Mouse (Mus musculus): ENCODE measurements at regions not wholly inside any gene's neighbourhood (a gene's known extent, or its start where the extent isn't known, plus 50 kb on each side); places are given as distances from the start of the nearest gene placed in this dataset.
A peak's percentile ranks its signal among the peaks of the same experiment; 100 is the strongest.

GRCm38 (mm10) chr8:26468441-26468840, 349.1 kb downstream of the Gm45692 start:
- no peaks in the 10 kb centered on the region for H3K27me3 ChIP-seq (ENCODE audit: insufficient read depth, low read length)
- H3K4me3 ChIP-seq (ENCODE audit: low read depth, low read length) = no peak overlapping the region
- no peak for ATAC-seq (ENCODE audit: low FRiP score)
- H3K4me2 ChIP-seq (ENCODE audit: low read depth, low read length, poor library complexity, severe bottlenecking) = no peak overlapping the region
- H3K9me3 ChIP-seq (ENCODE audit: low read length) = no peaks in the 10 kb centered on the region
- H3K4me1 ChIP-seq (ENCODE audit: insufficient read depth, low read length) = 0 out of 2 replicates have a peak, but pooled peaks cover 5% of the 10 kb centered on the region
- no peak for TF ChIP-seq CTCF (IDR thresholded peaks at IDR 0.05)
- 71% methylated on average over 2 of the region's 2 CpGs for whole genome bisulfite sequencing
- no peak overlapping the region for H3K27ac ChIP-seq (ENCODE audit: low read depth, low read length)
- no peak for DNase-seq (ENCODE audit: low spot score)
- H3K9ac ChIP-seq (replicated peaks; ENCODE audit: low read length, poor library complexity, severe bottlenecking) = no peak overlapping the region
- H3K36me3 ChIP-seq (ENCODE audit: insufficient read depth, low read length) = no peaks in the 10 kb centered on the region

- ATAC-seq (ENCODE audit: low FRiP score) (no peak), DNase-seq (ENCODE audit: low spot score) (peak; percentile 2)
- Histone ChIP-seq H3K27ac (ENCODE audit: low read depth, low read length) (no peak overlapping the region), H3K4me3 (ENCODE audit: low read depth, low read length) (no peak overlapping the region), H3K4me2 (ENCODE audit: low read depth, low read length, poor library complexity, severe bottlenecking) (no peak overlapping the region), H3K9ac (replicated peaks; ENCODE audit: low read length, poor library complexity, severe bottlenecking) (no peak overlapping the region), H3K27me3 (ENCODE audit: insufficient read depth, low read length) (no peaks in the 10 kb centered on the region), H3K4me1 (ENCODE audit: insufficient read depth, low read length) (0 out of 2 replicates have a peak, but pooled peaks cover 5% of the 10 kb centered on the region), H3K36me3 (ENCODE audit: insufficient read depth, low read length) (no peaks in the 10 kb centered on the region), H3K9me3 (ENCODE audit: low read length) (no peaks in the 10 kb centered on the region)
- TF ChIP-seq CTCF (IDR thresholded peaks at IDR 0.05) = no peak
- 40% methylated on average over 6 of the region's 6 CpGs for WGBS
These were observed 350.4 kb downstream of the Gm45692 start for GRCm38 (mm10) chr8:26469705-26470104.

GRCm38 (mm10) chr8:26471811-26472550, 352.6 kb downstream of the Gm45692 start:
- Histone ChIP-seq H3K4me3 (ENCODE audit: low read depth, low read length) (no peak overlapping the region), H3K9me3 (ENCODE audit: low read length) (no peaks in the 10 kb centered on the region), H3K27ac (ENCODE audit: low read depth, low read length) (no peak overlapping the region), H3K27me3 (ENCODE audit: insufficient read depth, low read length) (no peaks in the 10 kb centered on the region), H3K36me3 (ENCODE audit: insufficient read depth, low read length) (no peaks in the 10 kb centered on the region), H3K4me1 (ENCODE audit: insufficient read depth, low read length) (0 out of 2 replicates have a peak, but pooled peaks cover 5% of the 10 kb centered on the region), H3K9ac (replicated peaks; ENCODE audit: low read length, poor library complexity, severe bottlenecking) (no peak overlapping the region), H3K4me2 (ENCODE audit: low read depth, low read length, poor library complexity, severe bottlenecking) (no peak overlapping the region)
- ATAC-seq (ENCODE audit: low FRiP score) (no peak), DNase-seq (ENCODE audit: low spot score) (peak; percentile 31)
- TF ChIP-seq CTCF (IDR thresholded peaks at IDR 0.05) = no peak
- WGBS = 21% methylated on average over 12 of the region's 12 CpGs

GRCm38 (mm10) chr8:26484749-26485148, 365.4 kb downstream of the Gm45692 start:
- WGBS = 96% methylated on average over 5 of the region's 5 CpGs
- H3K36me3 ChIP-seq (ENCODE audit: insufficient read depth, low read length) = no peaks in the 10 kb centered on the region

GRCm38 (mm10) chr8:26487866-26488265, 368.5 kb downstream of the Gm45692 start:
- no peaks in the 10 kb centered on the region for H3K4me1 ChIP-seq (ENCODE audit: insufficient read depth, low read length)
- WGBS = 92% methylated on average over 7 of the region's 7 CpGs
- H3K9ac ChIP-seq (replicated peaks; ENCODE audit: low read length, poor library complexity, severe bottlenecking) = no peak overlapping the region
- no peak overlapping the region for H3K27ac ChIP-seq (ENCODE audit: low read depth, low read length)
- no peak overlapping the region for H3K4me3 ChIP-seq (ENCODE audit: low read depth, low read length)
- DNase-seq (ENCODE audit: low spot score) = no peak
- H3K4me2 ChIP-seq (ENCODE audit: low read depth, low read length, poor library complexity, severe bottlenecking) = no peak overlapping the region
- no peaks in the 10 kb centered on the region for H3K9me3 ChIP-seq (ENCODE audit: low read length)
- ATAC-seq (ENCODE audit: low FRiP score) = no peak
- TF ChIP-seq CTCF (IDR thresholded peaks at IDR 0.05) = no peak
- H3K27me3 ChIP-seq (ENCODE audit: insufficient read depth, low read length) = no peaks in the 10 kb centered on the region
- H3K36me3 ChIP-seq (ENCODE audit: insufficient read depth, low read length) = no peaks in the 10 kb centered on the region

More at GRCm38 (mm10) chr8:26484749-26485148, 365.4 kb downstream of the Gm45692 start:
- Histone ChIP-seq H3K4me2 (ENCODE audit: low read depth, low read length, poor library complexity, severe bottlenecking) (no peak overlapping the region), H3K27me3 (ENCODE audit: insufficient read depth, low read length) (no peaks in the 10 kb centered on the region), H3K9ac (replicated peaks; ENCODE audit: low read length, poor library complexity, severe bottlenecking) (no peak overlapping the region), H3K4me3 (ENCODE audit: low read depth, low read length) (no peak overlapping the region), H3K4me1 (ENCODE audit: insufficient read depth, low read length) (no peaks in the 10 kb centered on the region), H3K27ac (ENCODE audit: low read depth, low read length) (no peak overlapping the region), H3K9me3 (ENCODE audit: low read length) (no peaks in the 10 kb centered on the region)
- DNase-seq (ENCODE audit: low spot score) (no peak), ATAC-seq (ENCODE audit: low FRiP score) (no peak)
- TF ChIP-seq CTCF (IDR thresholded peaks at IDR 0.05) = no peak

GRCm38 (mm10) chr8:26488590-26488989, 369.3 kb downstream of the Gm45692 start:
- TF ChIP-seq CTCF (IDR thresholded peaks at IDR 0.05) = no peak
- peak; percentile 10 for DNase-seq (ENCODE audit: low spot score)
- 52% methylated on average over 8 of the region's 8 CpGs for WGBS

More at GRCm38 (mm10) chr8:26488590-26488989, 369.3 kb downstream of the Gm45692 start:
- no peak for ATAC-seq (ENCODE audit: low FRiP score)
- Histone ChIP-seq H3K4me2 (ENCODE audit: low read depth, low read length, poor library complexity, severe bottlenecking) (no peak overlapping the region), H3K4me1 (ENCODE audit: insufficient read depth, low read length) (no peaks in the 10 kb centered on the region), H3K9ac (replicated peaks; ENCODE audit: low read length, poor library complexity, severe bottlenecking) (no peak overlapping the region), H3K9me3 (ENCODE audit: low read length) (no peaks in the 10 kb centered on the region), H3K27me3 (ENCODE audit: insufficient read depth, low read length) (no peaks in the 10 kb centered on the region), H3K4me3 (ENCODE audit: low read depth, low read length) (no peak overlapping the region), H3K36me3 (ENCODE audit: insufficient read depth, low read length) (no peaks in the 10 kb centered on the region), H3K27ac (ENCODE audit: low read depth, low read length) (no peak overlapping the region)
